Mouse (Mus musculus): ENCODE measurements around the gene Fkbp15.

DNA sequence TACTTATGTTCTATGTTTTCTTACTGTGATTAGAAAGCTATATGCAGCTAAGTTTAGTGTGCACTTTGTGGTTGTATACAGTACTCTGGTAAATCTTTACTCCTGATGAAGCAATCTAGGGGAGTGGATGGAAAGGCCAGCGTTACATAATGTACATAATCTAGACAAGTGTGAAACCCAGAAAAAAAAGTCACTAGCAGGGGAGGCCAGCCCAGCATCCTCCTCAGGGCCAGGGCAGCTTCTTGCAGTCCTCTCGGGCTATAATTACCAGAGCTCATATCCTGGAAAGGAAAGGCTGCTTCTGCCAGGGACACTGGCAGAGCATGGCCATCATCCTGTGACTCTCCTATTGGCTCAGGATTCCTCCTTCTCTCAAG is 12.0 kb downstream of the Fkbp15 start:
- TF ChIP-seq CTCF (IDR thresholded peaks at IDR 0.05; ENCODE audit: extremely low read depth, insufficient read depth, low read length) (no peak), POLR2A (IDR thresholded peaks at IDR 0.05; ENCODE audit: extremely low read depth, insufficient read depth, low read length) (no peak)

Measured in cortical plate, adult 2 months (tissue).